Mouse (Mus musculus) lung, postnatal 0 days (tissue): ENCODE measurements at regions not wholly inside any gene's neighbourhood (a gene's known extent, or its start where the extent isn't known, plus 50 kb on each side); places are given as distances from the start of the nearest gene placed in this dataset.

Experiments used
- CTCF ChIP-seq: IDR thresholded peaks from 2 replicates; pipeline ENCODE4 v1.5.1; 2016; ENCODE audit warnings: antibody characterized with exemption, mild to moderate bottlenecking
- EP300 ChIP-seq: IDR thresholded peaks from 2 replicates; pipeline ENCODE4 v1.6.1; 2016; ENCODE audit warnings: antibody characterized with exemption, mild to moderate bottlenecking, control low read depth

- TF ChIP-seq CTCF (no peak), EP300 (no peak)
Measured at GRCm38 (mm10) chr17:75618514-75618913, 66.8 kb upstream of the Fam98a start.
